Mouse (Mus musculus): Measurements from ENCODE around the gene Vdr. TPM values are rescaled to one million over a fixed set of nuclear protein-coding genes. Genes with fewer than 3 reads are reported as not detected.

Vdr gene
- polyA plus RNA-seq, 1 experiment from 2014 or later: 6.5 TPM

DNA sequence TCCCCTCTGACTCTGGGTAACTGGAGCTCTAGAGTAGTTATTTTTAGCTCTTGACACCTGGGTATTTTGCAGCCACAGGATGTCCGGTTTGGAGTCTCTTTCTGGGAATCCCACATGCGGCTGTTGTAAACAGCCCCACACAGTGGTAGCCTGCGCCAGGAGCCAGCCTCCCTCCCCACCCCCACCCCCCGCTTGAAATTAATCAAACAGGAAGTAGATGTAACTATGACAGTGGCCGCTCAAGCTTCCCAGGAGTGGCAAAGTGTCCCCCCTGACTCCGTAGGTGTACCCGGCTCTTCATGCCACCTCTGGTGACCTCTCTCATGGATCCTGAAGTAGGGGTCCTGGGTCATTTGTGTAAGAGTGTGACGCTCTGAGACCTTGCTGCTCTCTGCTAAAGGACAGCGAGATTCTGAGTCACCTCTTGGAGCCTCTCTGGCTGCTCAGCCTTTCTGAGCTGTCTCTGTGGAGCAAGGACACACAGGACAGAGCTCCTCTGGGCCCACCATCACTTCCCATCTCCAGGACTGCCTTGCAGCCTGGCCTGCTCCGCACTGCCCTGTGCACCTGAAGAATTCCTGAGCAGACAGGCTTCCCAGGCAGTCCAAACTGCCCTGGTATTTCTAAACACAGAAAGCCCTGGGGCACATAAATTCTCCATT, 89.0 kb downstream of the Vdr start:
- H3K4me2 ChIP-seq (replicated peaks; ENCODE audit: low read depth): 0 out of 2 replicates have a peak overlapping the region, but pooled peaks have one; percentile 6
- no peaks in the 10 kb centered on the region for H3K27me3 ChIP-seq (replicated peaks; ENCODE audit: control insufficient read depth, insufficient read depth, low read length)
- no peak overlapping the region for H3K4me3 ChIP-seq (ENCODE audit: low read depth, low read length)
- H3K27ac ChIP-seq (ENCODE audit: low read depth, low read length): peak overlapping the region; percentile 16
- peak; percentile 28; the same call in 1 of the 2 replicates for TF ChIP-seq CTCF (IDR thresholded peaks at IDR 0.05; ENCODE audit: low read depth)
- no peaks in the 10 kb centered on the region for H3K4me1 ChIP-seq (replicated peaks; ENCODE audit: control insufficient read depth, insufficient read depth, low read length)
- ATAC-seq: no peak
- no peaks in the 10 kb centered on the region for H3K9me3 ChIP-seq (ENCODE audit: control insufficient read depth)
- no peaks in the 10 kb centered on the region for H3K36me3 ChIP-seq (ENCODE audit: control insufficient read depth, insufficient read depth)
- WGBS: 53% methylated on average over 10 of the region's 10 CpGs
- no peak overlapping the region for H3K9ac ChIP-seq (ENCODE audit: low read depth, low read length)

DNA sequence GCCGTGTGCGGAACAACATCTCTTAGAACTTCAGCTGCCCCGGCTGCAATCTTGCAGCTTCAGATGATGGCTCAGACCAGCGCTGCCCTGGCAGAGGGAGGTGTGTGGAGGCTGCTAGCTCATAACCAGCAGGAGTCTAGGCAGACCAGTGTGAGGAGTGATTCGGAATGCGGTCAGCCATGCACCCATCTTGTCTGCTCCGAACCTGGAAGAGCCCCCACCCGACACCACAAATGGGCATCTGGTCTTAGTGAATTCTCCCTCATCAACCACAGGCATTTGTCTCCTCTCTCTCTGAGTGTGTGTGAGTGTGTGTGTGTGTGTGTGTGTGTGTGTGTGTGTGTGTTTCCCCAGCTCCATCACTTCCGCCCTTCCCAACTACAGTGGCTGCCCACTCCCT, 90.5 kb downstream of the Vdr start:
- Histone ChIP-seq H3K9me3 (ENCODE audit: control insufficient read depth) (no peaks in the 10 kb centered on the region), H3K27me3 (replicated peaks; ENCODE audit: control insufficient read depth, insufficient read depth, low read length) (no peaks in the 10 kb centered on the region), H3K27ac (ENCODE audit: low read depth, low read length) (no peak overlapping the region), H3K9ac (ENCODE audit: low read depth, low read length) (no peak overlapping the region), H3K4me1 (replicated peaks; ENCODE audit: control insufficient read depth, insufficient read depth, low read length) (no peaks in the 10 kb centered on the region), H3K36me3 (ENCODE audit: control insufficient read depth, insufficient read depth) (no peaks in the 10 kb centered on the region), H3K4me3 (ENCODE audit: low read depth, low read length) (no peak overlapping the region), H3K4me2 (replicated peaks; ENCODE audit: low read depth) (no peak overlapping the region)
- no peak for ATAC-seq
- 89% methylated on average over 9 of the region's 9 CpGs for WGBS
- TF ChIP-seq CTCF (IDR thresholded peaks at IDR 0.05; ENCODE audit: low read depth): no peak

DNA sequence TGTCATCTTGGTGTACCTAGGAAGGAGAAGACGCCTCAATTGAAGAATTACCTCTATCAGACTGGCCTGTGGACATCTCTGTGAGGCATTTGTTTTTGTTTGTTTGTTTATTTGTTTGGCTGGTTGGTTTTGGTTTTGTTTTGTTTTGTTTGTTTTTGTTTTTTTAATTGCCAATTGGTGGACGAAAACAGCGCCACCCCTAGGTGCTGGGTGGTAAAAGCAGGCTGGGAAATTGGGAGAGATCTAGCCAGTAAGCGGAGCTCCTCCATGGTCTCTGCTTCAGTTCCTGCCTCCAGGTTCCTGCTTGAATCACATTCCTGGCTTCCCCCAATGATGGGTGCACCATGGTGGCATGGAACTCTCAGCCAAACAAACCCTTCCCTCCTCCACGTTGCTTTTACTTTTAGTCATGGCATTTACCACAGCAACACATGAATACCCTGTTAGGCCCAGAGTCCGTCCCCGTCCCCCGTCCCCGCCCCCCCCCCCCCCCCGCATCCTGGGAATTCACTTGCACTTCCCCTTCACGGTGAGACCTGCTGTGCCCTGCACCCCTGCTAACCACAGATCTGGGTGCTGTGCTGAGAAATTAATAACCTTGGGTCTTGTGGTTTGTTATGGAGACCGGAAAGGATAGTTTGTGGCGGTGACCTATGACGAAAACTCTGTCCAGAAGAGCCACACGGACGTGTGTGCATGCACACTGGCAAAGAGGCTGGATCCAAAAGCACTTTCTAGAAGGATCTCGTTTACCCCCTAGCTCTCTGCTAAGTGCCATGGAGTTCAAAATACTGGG, 94.0 kb downstream of the Vdr start:
- 88% methylated on average over 15 of the region's 17 CpGs for WGBS
- Histone ChIP-seq H3K4me2 (replicated peaks; ENCODE audit: low read depth) (no peak overlapping the region), H3K9me3 (ENCODE audit: control insufficient read depth) (no peaks in the 10 kb centered on the region), H3K36me3 (ENCODE audit: control insufficient read depth, insufficient read depth) (no peaks in the 10 kb centered on the region), H3K27me3 (replicated peaks; ENCODE audit: control insufficient read depth, insufficient read depth, low read length) (no peaks in the 10 kb centered on the region), H3K9ac (ENCODE audit: low read depth, low read length) (no peak overlapping the region), H3K27ac (ENCODE audit: low read depth, low read length) (no peak overlapping the region), H3K4me1 (replicated peaks; ENCODE audit: control insufficient read depth, insufficient read depth, low read length) (peaks cover 4% of the 10 kb centered on the region; the same call in 1 of the 2 replicates), H3K4me3 (ENCODE audit: low read depth, low read length) (no peak overlapping the region)
- TF ChIP-seq CTCF (IDR thresholded peaks at IDR 0.05; ENCODE audit: low read depth): no peak
- no peak for ATAC-seq

DNA sequence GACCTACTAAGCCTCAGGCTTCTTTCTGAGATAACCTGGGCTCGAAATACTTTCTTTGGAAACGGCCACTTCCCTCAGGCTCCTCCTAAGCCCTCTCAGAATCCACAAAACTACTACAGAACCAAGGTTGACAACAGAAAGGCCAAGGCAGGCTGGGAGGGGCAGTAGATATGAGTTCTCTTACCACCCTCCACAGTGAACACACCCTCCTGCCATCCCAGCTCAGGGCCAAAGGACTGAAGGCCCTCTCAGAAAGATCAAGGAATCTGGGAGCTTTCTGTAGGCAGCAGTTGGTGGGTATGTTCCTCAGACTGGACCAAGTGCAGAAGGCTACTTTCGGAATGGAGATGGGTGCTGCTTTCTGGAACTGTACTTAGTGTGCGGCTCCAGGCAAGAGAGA, 95.2 kb downstream of the Vdr start:
- Histone ChIP-seq H3K9ac (ENCODE audit: low read depth, low read length) (no peak overlapping the region), H3K27me3 (replicated peaks; ENCODE audit: control insufficient read depth, insufficient read depth, low read length) (no peaks in the 10 kb centered on the region), H3K4me2 (replicated peaks; ENCODE audit: low read depth) (no peak overlapping the region), H3K27ac (ENCODE audit: low read depth, low read length) (no peak overlapping the region), H3K4me3 (ENCODE audit: low read depth, low read length) (no peak overlapping the region), H3K36me3 (ENCODE audit: control insufficient read depth, insufficient read depth) (peaks cover 8% of the 10 kb centered on the region; the same call in 1 of the 2 replicates), H3K4me1 (replicated peaks; ENCODE audit: control insufficient read depth, insufficient read depth, low read length) (peaks cover 4% of the 10 kb centered on the region; the same call in 1 of the 2 replicates), H3K9me3 (ENCODE audit: control insufficient read depth) (no peaks in the 10 kb centered on the region)
- no peak for TF ChIP-seq CTCF (IDR thresholded peaks at IDR 0.05; ENCODE audit: low read depth)
- 97% methylated on average over 4 of the region's 4 CpGs for WGBS
- no peak for ATAC-seq

DNA sequence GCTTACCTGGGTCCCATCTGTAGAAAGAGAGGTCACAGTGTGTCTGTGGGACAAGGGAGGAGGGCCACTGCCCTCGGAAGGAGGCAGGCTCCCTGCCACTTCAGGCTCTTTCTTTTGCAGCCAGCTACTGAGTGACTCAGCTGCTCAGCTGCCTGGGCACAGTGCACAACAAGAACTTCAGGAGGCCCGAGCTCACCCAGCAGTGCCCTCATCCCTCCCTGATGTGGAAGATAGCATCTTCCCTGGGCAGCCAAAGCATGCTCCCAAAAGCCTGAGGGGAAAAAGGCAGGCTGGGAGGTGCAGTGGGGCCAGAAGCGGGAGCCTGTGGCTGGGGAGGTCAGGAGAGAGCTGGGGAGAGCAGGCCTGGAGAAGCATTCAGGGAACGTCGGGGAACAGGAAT, 95.7 kb downstream of the Vdr start:
- Histone ChIP-seq H3K27me3 (replicated peaks; ENCODE audit: control insufficient read depth, insufficient read depth, low read length) (no peaks in the 10 kb centered on the region), H3K4me2 (replicated peaks; ENCODE audit: low read depth) (no peak overlapping the region), H3K36me3 (ENCODE audit: control insufficient read depth, insufficient read depth) (peaks cover 8% of the 10 kb centered on the region; the same call in 1 of the 2 replicates), H3K27ac (ENCODE audit: low read depth, low read length) (no peak overlapping the region), H3K4me3 (ENCODE audit: low read depth, low read length) (no peak overlapping the region), H3K9me3 (ENCODE audit: control insufficient read depth) (no peaks in the 10 kb centered on the region), H3K4me1 (replicated peaks; ENCODE audit: control insufficient read depth, insufficient read depth, low read length) (peaks cover 4% of the 10 kb centered on the region; the same call in 1 of the 2 replicates), H3K9ac (ENCODE audit: low read depth, low read length) (no peak overlapping the region)
- no peak for ATAC-seq
- TF ChIP-seq CTCF (IDR thresholded peaks at IDR 0.05; ENCODE audit: low read depth): no peak
- WGBS: 50% methylated on average over 5 of the region's 5 CpGs

DNA sequence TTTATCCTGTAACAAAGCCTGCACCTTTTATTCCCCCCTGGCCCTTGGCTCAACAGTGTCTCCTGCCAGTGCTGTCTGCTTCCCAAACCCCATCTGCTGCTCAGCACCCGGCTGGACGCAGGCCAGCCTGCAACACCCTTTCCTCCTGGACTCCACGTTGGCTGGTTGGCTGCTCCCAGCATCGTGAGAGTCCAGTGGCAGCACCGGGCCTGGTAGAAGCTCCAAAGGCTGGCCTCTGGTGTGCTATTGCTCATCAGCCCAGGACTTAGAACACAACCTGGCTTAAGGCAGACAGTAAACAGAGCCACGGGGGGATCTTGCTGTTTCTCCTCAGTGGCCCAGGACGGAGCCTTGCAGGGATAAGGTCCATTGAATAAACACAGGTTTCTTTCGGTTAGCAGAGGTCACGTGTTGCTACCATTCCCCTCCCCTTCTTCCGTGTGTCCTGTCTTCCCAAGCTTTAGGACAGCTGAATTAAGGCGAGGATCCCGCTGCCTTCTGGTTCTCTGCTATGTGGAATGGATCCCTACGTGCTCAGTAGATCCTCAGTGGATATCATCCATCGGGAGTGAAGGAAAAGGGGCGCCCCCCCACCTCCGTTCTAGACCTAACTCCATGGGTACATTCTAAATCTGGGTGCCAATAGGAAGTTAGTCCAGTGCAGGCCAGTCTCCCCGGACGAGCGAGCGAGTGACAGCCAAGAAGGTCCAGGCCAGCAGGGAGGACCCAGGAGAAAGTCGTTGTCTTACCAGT, 96.8 kb downstream of the Vdr start:
- Histone ChIP-seq H3K4me1 (replicated peaks; ENCODE audit: control insufficient read depth, insufficient read depth, low read length) (peaks cover 4% of the 10 kb centered on the region; the same call in 1 of the 2 replicates), H3K4me3 (ENCODE audit: low read depth, low read length) (no peak overlapping the region), H3K27me3 (replicated peaks; ENCODE audit: control insufficient read depth, insufficient read depth, low read length) (no peaks in the 10 kb centered on the region), H3K4me2 (replicated peaks; ENCODE audit: low read depth) (peak overlapping the region; percentile 47), H3K36me3 (ENCODE audit: control insufficient read depth, insufficient read depth) (peaks cover 16% of the 10 kb centered on the region; the same call in 1 of the 2 replicates), H3K9me3 (ENCODE audit: control insufficient read depth) (no peaks in the 10 kb centered on the region), H3K9ac (ENCODE audit: low read depth, low read length) (0 out of 2 replicates have a peak overlapping the region, but pooled peaks have one; percentile 7), H3K27ac (ENCODE audit: low read depth, low read length) (peak overlapping the region; percentile 35; the same call in 1 of the 2 replicates)
- TF ChIP-seq CTCF (IDR thresholded peaks at IDR 0.05; ENCODE audit: low read depth): no peak
- WGBS: 35% methylated on average over 21 of the region's 21 CpGs
- no peak for ATAC-seq

Measured in intestine, postnatal 0 days (tissue).